Mouse (Mus musculus) midbrain, embryonic 15.5 days (tissue): ENCODE data around the gene Myh14. TPM values are rescaled to one million over a fixed set of nuclear protein-coding genes. Genes with fewer than 3 reads are reported as not detected.

ENCODE experiments used
- ATAC-seq: fragments of 200-750 bp; cut with Nextera tagmentation; replicated peaks from 2 replicates; pipeline ENCODE4 v1.8.0; 2017; ENCODE audit warnings: moderate TSS enrichment
- H3K27ac ChIP-seq: fragments of 300-500 bp; sonication (generic); 2 replicates; pipeline ENCODE4 v1.5.1; 2015; ENCODE audit warnings: mild to moderate bottlenecking, inconsistent platforms
- H3K27me3 ChIP-seq: fragments of 300-500 bp; sonication (generic); replicated peaks from 2 replicates; pipeline ENCODE4 v1.6.1; 2015; ENCODE audit warnings: inconsistent platforms
- H3K36me3 ChIP-seq: fragments of 300-500 bp; sonication (generic); replicated peaks from 2 replicates; pipeline ENCODE4 v1.6.1; 2015; ENCODE audit warnings: inconsistent platforms
- H3K4me1 ChIP-seq: fragments of 300-500 bp; sonication (generic); 2 replicates; pipeline ENCODE4 v1.6.1; 2015; ENCODE audit warnings: inconsistent platforms
- H3K4me2 ChIP-seq: fragments of 300-500 bp; sonication (generic); 2 replicates; pipeline ENCODE4 v1.6.1; 2015; ENCODE audit warnings: inconsistent platforms, mild to moderate bottlenecking, moderate library complexity
- H3K4me3 ChIP-seq: fragments of 300-500 bp; sonication (generic); 2 replicates; pipeline ENCODE4 v1.5.1; 2015; ENCODE audit warnings: mild to moderate bottlenecking, inconsistent platforms
- H3K9ac ChIP-seq: fragments of 300-500 bp; sonication (generic); 2 replicates; pipeline ENCODE4 v1.6.1; 2015; ENCODE audit warnings: mild to moderate bottlenecking, inconsistent platforms
- H3K9me3 ChIP-seq: fragments of 300-500 bp; sonication (generic); 2 replicates; pipeline ENCODE4 v1.6.1; 2016; ENCODE audit warnings: inconsistent platforms
- WGBS: fragments of 180-500 bp; shearing (Covaris S2); methylation state at CpG from one replicate; pipeline ENCODE4 v1.1.7; 2015; ENCODE audit warnings: mixed read lengths; 5-methylcytosine and 5-hydroxymethylcytosine counted together
- polyA plus RNA-seq: library from polyadenylated mRNA; unstranded; fragments of >200 nt; fragmentation: Nextera tagmentation; extraction: Ambion mirVana; gene quantifications from 2 replicates; pipeline ENCODE4 v1.2.1, GENCODE M21; 2015

Gene Myh14
- polyA plus RNA-seq, 1 experiment from 2014 or later, result 2.9 TPM

GRCm38 (mm10) chr7:44593051-44593450 is 77.6 kb downstream of the Myh14 start:
- Histone ChIP-seq H3K27ac (no peak overlapping the region), H3K9ac (no peak overlapping the region), H3K9me3 (no peaks in the 10 kb centered on the region), H3K27me3 (peaks cover 13% of the 10 kb centered on the region), H3K4me3 (peak overlapping the region; percentile 75), H3K36me3 (peaks cover 5% of the 10 kb centered on the region; the same call in 1 of the 2 replicates), H3K4me2 (peak overlapping the region; percentile 97), H3K4me1 (peaks cover 62% of the 10 kb centered on the region)
- ATAC-seq, result no peak
- WGBS, result 3% methylated on average over 15 of the region's 15 CpGs

- H3K27ac ChIP-seq, result peak overlapping the region; percentile 80
- peaks cover 73% of the 10 kb centered on the region for H3K4me1 ChIP-seq
- no peaks in the 10 kb centered on the region for H3K9me3 ChIP-seq
- peaks cover 13% of the 10 kb centered on the region for H3K27me3 ChIP-seq
- 1% methylated on average over 59 of the region's 60 CpGs for WGBS
- peak overlapping the region; percentile 74 for H3K9ac ChIP-seq
- H3K4me3 ChIP-seq, result peak overlapping the region; percentile 75
- ATAC-seq, result no peak
- H3K4me2 ChIP-seq, result peak overlapping the region; percentile 97
- H3K36me3 ChIP-seq, result peaks cover 5% of the 10 kb centered on the region; the same call in 1 of the 2 replicates
These were observed 79.1 kb downstream of the Myh14 start for GRCm38 (mm10) chr7:44591348-44592116.

GRCm38 (mm10) chr7:44590402-44591347 is 80.0 kb downstream of the Myh14 start, which contains the start of gene Kcnc3:
Gene Kcnc3 (plus strand): TSS chr7:44590664.
- 0 out of 2 replicates have a peak, but pooled peaks cover 5% of the 10 kb centered on the region for H3K36me3 ChIP-seq
- peaks cover 13% of the 10 kb centered on the region for H3K27me3 ChIP-seq
- WGBS, result under 1% methylated on average over 72 of the region's 80 CpGs
- H3K27ac ChIP-seq, result peak within 1 kb of the TSS; percentile 80
- no peaks in the 10 kb centered on the region for H3K9me3 ChIP-seq
- peak within 1 kb of the TSS; percentile 97 for H3K4me2 ChIP-seq
- H3K9ac ChIP-seq, result peak within 1 kb of the TSS; percentile 74
- peak within 1 kb of the TSS; percentile 75 for H3K4me3 ChIP-seq
- peaks cover 73% of the 10 kb centered on the region for H3K4me1 ChIP-seq
- ATAC-seq, result peak; percentile 92

GRCm38 (mm10) chr7:44589946-44590345 is 80.7 kb downstream of the Myh14 start:
- Histone ChIP-seq H3K4me2 (peak overlapping the region; percentile 97), H3K27ac (peak overlapping the region; percentile 40), H3K4me1 (peaks cover 73% of the 10 kb centered on the region), H3K27me3 (peaks cover 13% of the 10 kb centered on the region), H3K36me3 (no peaks in the 10 kb centered on the region), H3K9me3 (no peaks in the 10 kb centered on the region), H3K4me3 (peak overlapping the region; percentile 75), H3K9ac (no peak overlapping the region; the same call in 1 of the 2 replicates)
- ATAC-seq, result no peak
- WGBS, result 2% methylated on average over 13 of the region's 13 CpGs

- H3K27me3 ChIP-seq, result peaks cover 13% of the 10 kb centered on the region
- H3K36me3 ChIP-seq, result no peaks in the 10 kb centered on the region
- H3K9ac ChIP-seq, result peak overlapping the region; percentile 40
- H3K4me3 ChIP-seq, result peak overlapping the region; percentile 75
- H3K9me3 ChIP-seq, result no peaks in the 10 kb centered on the region
- 0% methylated on average over 32 of the region's 33 CpGs for WGBS
- H3K4me1 ChIP-seq, result peaks cover 66% of the 10 kb centered on the region
- H3K4me2 ChIP-seq, result peak overlapping the region; percentile 97
- peak; percentile 24 for ATAC-seq
- H3K27ac ChIP-seq, result peak overlapping the region; percentile 40
These were observed 81.5 kb downstream of the Myh14 start for GRCm38 (mm10) chr7:44589149-44589548.

GRCm38 (mm10) chr7:44588338-44588737 is 82.3 kb downstream of the Myh14 start:
- no peak for ATAC-seq
- peak overlapping the region; percentile 40 for H3K9ac ChIP-seq
- H3K4me3 ChIP-seq, result peak overlapping the region; percentile 75
- H3K4me2 ChIP-seq, result peak overlapping the region; percentile 97
- WGBS, result 13% methylated on average over 12 of the region's 12 CpGs
- peaks cover 59% of the 10 kb centered on the region for H3K4me1 ChIP-seq
- H3K27ac ChIP-seq, result peak overlapping the region; percentile 40
- H3K36me3 ChIP-seq, result no peaks in the 10 kb centered on the region
- H3K27me3 ChIP-seq, result peaks cover 13% of the 10 kb centered on the region
- H3K9me3 ChIP-seq, result no peaks in the 10 kb centered on the region

- 40% methylated on average over 6 of the region's 6 CpGs for WGBS
- peak overlapping the region; percentile 75 for H3K4me3 ChIP-seq
- H3K9me3 ChIP-seq, result no peaks in the 10 kb centered on the region
- no peaks in the 10 kb centered on the region for H3K36me3 ChIP-seq
- no peak overlapping the region for H3K27ac ChIP-seq
- peak overlapping the region; percentile 41 for H3K9ac ChIP-seq
- ATAC-seq, result no peak
- peaks cover 13% of the 10 kb centered on the region; the same call in 1 of the 2 replicates for H3K27me3 ChIP-seq
- peaks cover 52% of the 10 kb centered on the region for H3K4me1 ChIP-seq
- peak overlapping the region; percentile 97 for H3K4me2 ChIP-seq
These were observed 83.0 kb downstream of the Myh14 start for GRCm38 (mm10) chr7:44587676-44588075.

GRCm38 (mm10) chr7:44586930-44587329 is 83.7 kb downstream of the Myh14 start:
- Histone ChIP-seq H3K9ac (peak overlapping the region; percentile 41), H3K27me3 (0 out of 2 replicates have a peak, but pooled peaks cover 6% of the 10 kb centered on the region), H3K4me1 (peaks cover 45% of the 10 kb centered on the region), H3K4me2 (peak overlapping the region; percentile 97), H3K36me3 (no peaks in the 10 kb centered on the region), H3K27ac (peak overlapping the region; percentile 75; the same call in 1 of the 2 replicates), H3K9me3 (no peaks in the 10 kb centered on the region), H3K4me3 (peak overlapping the region; percentile 75)
- under 1% methylated on average over 18 of the region's 18 CpGs for WGBS
- peak; percentile 24; the same call in 1 of the 2 replicates for ATAC-seq

- Histone ChIP-seq H3K4me1 (peaks cover 41% of the 10 kb centered on the region), H3K36me3 (no peaks in the 10 kb centered on the region), H3K27ac (peak overlapping the region; percentile 75), H3K4me3 (peak overlapping the region; percentile 75), H3K4me2 (peak overlapping the region; percentile 97), H3K9me3 (no peaks in the 10 kb centered on the region), H3K27me3 (0 out of 2 replicates have a peak, but pooled peaks cover 2% of the 10 kb centered on the region), H3K9ac (peak overlapping the region; percentile 54)
- no peak for ATAC-seq
- 5% methylated on average over 19 of the region's 19 CpGs for WGBS
These were observed 84.1 kb downstream of the Myh14 start for GRCm38 (mm10) chr7:44586518-44586917.

GRCm38 (mm10) chr7:44585606-44586005 is 85.0 kb downstream of the Myh14 start:
- Histone ChIP-seq H3K36me3 (no peaks in the 10 kb centered on the region), H3K27ac (no peak overlapping the region), H3K9ac (no peak overlapping the region), H3K9me3 (no peaks in the 10 kb centered on the region), H3K4me3 (no peak overlapping the region), H3K27me3 (no peaks in the 10 kb centered on the region), H3K4me1 (peaks cover 34% of the 10 kb centered on the region), H3K4me2 (no peak overlapping the region)
- ATAC-seq, result no peak
- WGBS, result 98% methylated on average over 6 of the region's 6 CpGs

- 89% methylated on average over 6 of the region's 6 CpGs for whole genome bisulfite sequencing
These were observed 85.7 kb downstream of the Myh14 start for GRCm38 (mm10) chr7:44584921-44585320.

More at GRCm38 (mm10) chr7:44584921-44585320, 85.7 kb downstream of the Myh14 start:
- peaks cover 29% of the 10 kb centered on the region for H3K4me1 ChIP-seq
- H3K9me3 ChIP-seq, result no peaks in the 10 kb centered on the region
- no peak overlapping the region for H3K4me3 ChIP-seq
- H3K9ac ChIP-seq, result no peak overlapping the region
- ATAC-seq, result no peak
- H3K4me2 ChIP-seq, result no peak overlapping the region
- H3K27me3 ChIP-seq, result no peaks in the 10 kb centered on the region
- H3K27ac ChIP-seq, result no peak overlapping the region
- no peaks in the 10 kb centered on the region for H3K36me3 ChIP-seq
